Mouse (Mus musculus) heart, postnatal 0 days (tissue): ENCODE data around the gene Bcr. TPM values are rescaled to one million over a fixed set of nuclear protein-coding genes. Genes with fewer than 3 reads are reported as not detected.

Experiments used
- ATAC-seq: fragments of 200-750 bp; cut with Nextera tagmentation; 2 replicates; pipeline ENCODE4 v1.8.0; 2017; ENCODE audit warnings: low read depth, moderate number of reproducible peaks, moderate library complexity; ENCODE audit not compliant: insufficient read depth
- DNase-seq: peaks from one replicate; pipeline ENCODE4 v3.0.0-alpha.2; 2016; ENCODE audit warnings: low spot score
- H3K27ac ChIP-seq: fragments of 300-500 bp; sonication (generic); 2 replicates; pipeline ENCODE4 v1.5.1; 2014; ENCODE audit warnings: low read depth, mild to moderate bottlenecking
- H3K27me3 ChIP-seq: fragments of 300-500 bp; sonication (generic); 2 replicates; pipeline ENCODE4 v1.6.1; 2014; ENCODE audit warnings: low read length, mixed read lengths; ENCODE audit not compliant: control insufficient read depth, insufficient read depth
- H3K36me3 ChIP-seq: fragments of 300-500 bp; sonication (generic); replicated peaks from 2 replicates; pipeline ENCODE4 v1.6.1; 2014; ENCODE audit warnings: low read length, mixed read lengths; ENCODE audit not compliant: control insufficient read depth, insufficient read depth
- H3K4me1 ChIP-seq: fragments of 300-500 bp; sonication (generic); 2 replicates; pipeline ENCODE4 v1.6.1; 2014; ENCODE audit warnings: antibody characterized with exemption; ENCODE audit not compliant: control insufficient read depth, insufficient read depth
- H3K4me2 ChIP-seq: fragments of 300-500 bp; sonication (generic); 2 replicates; pipeline ENCODE4 v1.6.1; 2014; ENCODE audit warnings: low read depth, mild to moderate bottlenecking, low read length, moderate library complexity
- H3K4me3 ChIP-seq: fragments of 300-500 bp; sonication (generic); 2 replicates; pipeline ENCODE4 v1.5.1; 2014; ENCODE audit warnings: low read depth, low read length
- H3K9ac ChIP-seq: fragments of 300-500 bp; sonication (generic); replicated peaks from 2 replicates; pipeline ENCODE4 v1.6.1; 2014; ENCODE audit warnings: low read depth, low read length, mixed read lengths
- H3K9me3 ChIP-seq: fragments of 300-500 bp; sonication (generic); replicated peaks from 2 replicates; pipeline ENCODE4 v1.6.1; 2016; ENCODE audit warnings: low read length; ENCODE audit not compliant: control insufficient read depth
- CTCF ChIP-seq: IDR thresholded peaks from 2 replicates; pipeline ENCODE4 v1.5.1; 2016; ENCODE audit warnings: antibody characterized with exemption, control low read depth, low read depth
- EP300 ChIP-seq: IDR thresholded peaks from 2 replicates; pipeline ENCODE4 v1.6.1; 2016; ENCODE audit warnings: antibody characterized with exemption, low read depth
- WGBS: fragments of 180-500 bp; shearing (Covaris S2); extraction: QIAGEN DNeasy Blood & Tissue Kit; methylation state at CpG from one replicate; pipeline ENCODE4 v1.1.7; 2014; 5-methylcytosine and 5-hydroxymethylcytosine counted together
- polyA plus RNA-seq: library from polyadenylated mRNA; unstranded; fragments of >200 nt; fragmentation: Nextera tagmentation; extraction: Ambion mirVana; gene quantifications from 2 replicates; pipeline ENCODE4 v1.2.1, GENCODE M21; 2015
- total RNA-seq: library from RNA; depleted of rRNA; stranded (reverse); fragments of >200 nt; gene quantifications from 2 replicates; pipeline ENCODE4 v1.2.3, GENCODE M21; 2014; ENCODE audit warnings: low replicate concordance

The Bcr gene
- total and polyA plus RNA-seq, 2 experiments from 2014 or later, result 9.3 to 12.1 TPM

DNA sequence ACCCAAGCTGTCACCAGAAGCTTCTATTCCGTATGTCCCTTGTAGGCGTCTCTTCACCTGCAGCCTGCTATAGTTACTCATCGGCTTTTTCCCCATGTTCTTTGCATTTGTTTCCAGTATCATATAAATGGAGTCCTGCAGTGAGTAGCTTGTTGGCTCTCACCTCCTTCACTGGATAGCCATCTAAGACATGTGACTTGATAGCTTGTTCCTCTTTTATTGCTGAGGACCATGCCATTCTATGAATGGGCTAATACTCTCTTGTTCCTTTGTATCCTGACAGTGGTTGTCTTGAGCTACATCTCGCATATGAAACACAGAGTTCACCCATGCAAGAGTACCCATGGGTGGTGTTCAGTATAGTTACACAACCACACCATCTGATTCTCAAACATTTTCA lies 28.1 kb downstream of the Bcr start:
- Histone ChIP-seq H3K4me1 (0 out of 2 replicates have a peak, but pooled peaks cover 1% of the 10 kb centered on the region), H3K27me3 (peaks cover 43% of the 10 kb centered on the region), H3K4me2 (no peak overlapping the region), H3K36me3 (no peaks in the 10 kb centered on the region), H3K9ac (no peak overlapping the region), H3K9me3 (no peaks in the 10 kb centered on the region), H3K27ac (no peak overlapping the region), H3K4me3 (no peak overlapping the region)
- ATAC-seq, result no peak
- no peak for TF ChIP-seq EP300
- no peak for TF ChIP-seq CTCF
- 91% methylated on average over 4 of the region's 4 CpGs for WGBS
- DNase-seq, result no peak

DNA sequence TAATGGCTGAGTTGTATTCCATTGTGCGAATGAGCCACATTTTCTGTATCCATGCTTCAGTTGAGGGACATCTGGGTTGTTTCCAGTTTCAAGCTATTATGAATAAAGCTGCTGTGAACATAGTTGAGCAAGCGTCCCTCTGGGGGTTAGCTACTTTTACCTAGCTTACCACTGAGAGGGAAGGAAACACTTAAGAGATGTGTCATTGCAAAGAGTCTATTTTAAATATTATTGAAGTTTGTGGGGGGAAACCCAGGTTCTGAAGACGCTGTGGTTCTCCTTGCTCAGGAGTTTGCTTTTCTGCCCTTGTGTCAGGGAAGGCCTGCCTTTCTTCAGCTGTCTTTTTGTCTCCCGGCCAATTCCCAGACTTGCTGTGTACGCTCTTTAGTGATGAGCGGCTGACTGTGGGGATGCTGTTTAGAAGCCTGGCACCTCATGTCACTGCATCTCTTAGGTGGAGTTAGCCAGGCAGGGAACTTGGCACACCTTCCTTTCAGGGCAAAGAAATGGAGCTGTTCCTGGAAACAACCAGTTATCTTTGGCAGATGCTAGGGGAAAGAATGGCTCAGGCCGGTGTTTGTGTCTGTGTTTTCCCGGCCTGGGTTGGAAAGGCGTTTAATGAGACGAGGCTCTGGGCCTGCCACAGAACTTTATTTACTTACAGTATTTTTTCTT lies 31.2 kb downstream of the Bcr start:
- H3K9me3 ChIP-seq, result no peaks in the 10 kb centered on the region
- H3K27me3 ChIP-seq, result peaks cover 73% of the 10 kb centered on the region
- H3K36me3 ChIP-seq, result no peaks in the 10 kb centered on the region
- DNase-seq (peak; percentile 44), ATAC-seq (peak; percentile 40; the same call in 1 of the 2 replicates)
- no peak overlapping the region for H3K4me2 ChIP-seq
- WGBS, result 55% methylated on average over 10 of the region's 10 CpGs
- H3K4me1 ChIP-seq, result peaks cover 13% of the 10 kb centered on the region
- H3K27ac ChIP-seq, result 0 out of 2 replicates have a peak overlapping the region, but pooled peaks have one; percentile 32
- TF ChIP-seq EP300 (0 out of 2 replicates have a peak, but pooled peaks have one; percentile 24), CTCF (no peak)
- H3K9ac ChIP-seq, result no peak overlapping the region
- H3K4me3 ChIP-seq, result no peak overlapping the region

DNA sequence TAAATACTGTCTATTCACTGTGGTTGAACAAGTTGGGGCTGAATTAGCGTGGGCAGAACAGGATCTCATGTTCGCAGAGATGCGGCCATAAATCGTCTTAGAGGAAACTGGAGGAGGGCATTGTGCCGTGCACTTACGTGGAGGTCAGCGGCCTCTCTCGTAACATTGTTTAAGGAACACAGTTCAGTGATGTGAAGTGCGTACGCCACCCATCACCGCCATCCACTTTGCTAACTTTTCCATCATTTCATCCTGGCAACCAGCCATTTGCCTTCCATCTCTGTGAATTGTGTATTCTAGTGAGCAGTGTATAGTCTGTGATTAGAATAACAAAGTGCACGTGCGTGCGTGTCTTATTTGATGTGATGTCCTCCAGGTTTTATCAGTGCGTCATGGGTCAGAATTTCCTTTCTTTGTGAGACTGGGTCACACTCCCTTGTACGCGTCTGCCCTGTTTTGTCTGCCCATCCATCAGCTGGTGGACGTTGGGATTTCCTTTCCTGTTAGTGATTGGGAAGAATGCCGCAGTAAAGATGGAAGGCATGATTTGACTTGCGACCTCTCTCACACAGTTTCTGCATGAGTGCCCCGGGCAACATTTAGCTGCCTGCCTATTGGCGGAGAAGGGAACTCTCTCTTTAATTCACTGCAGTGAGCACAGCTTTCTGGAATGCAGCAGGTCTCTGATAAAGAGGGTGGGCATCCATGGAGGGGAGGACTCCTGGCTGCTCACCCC lies 33.0 kb downstream of the Bcr start:
- TF ChIP-seq CTCF (no peak), EP300 (no peak)
- 0 out of 2 replicates have a peak, but pooled peaks have one; percentile 40 for ATAC-seq
- peaks cover 23% of the 10 kb centered on the region for H3K4me1 ChIP-seq
- H3K36me3 ChIP-seq, result no peaks in the 10 kb centered on the region
- H3K4me2 ChIP-seq, result no peak overlapping the region
- no peaks in the 10 kb centered on the region for H3K9me3 ChIP-seq
- H3K4me3 ChIP-seq, result no peak overlapping the region
- H3K9ac ChIP-seq, result no peak overlapping the region
- DNase-seq, result no peak
- H3K27ac ChIP-seq, result no peak overlapping the region
- H3K27me3 ChIP-seq, result peaks cover 85% of the 10 kb centered on the region
- WGBS, result 56% methylated on average over 22 of the region's 22 CpGs

DNA sequence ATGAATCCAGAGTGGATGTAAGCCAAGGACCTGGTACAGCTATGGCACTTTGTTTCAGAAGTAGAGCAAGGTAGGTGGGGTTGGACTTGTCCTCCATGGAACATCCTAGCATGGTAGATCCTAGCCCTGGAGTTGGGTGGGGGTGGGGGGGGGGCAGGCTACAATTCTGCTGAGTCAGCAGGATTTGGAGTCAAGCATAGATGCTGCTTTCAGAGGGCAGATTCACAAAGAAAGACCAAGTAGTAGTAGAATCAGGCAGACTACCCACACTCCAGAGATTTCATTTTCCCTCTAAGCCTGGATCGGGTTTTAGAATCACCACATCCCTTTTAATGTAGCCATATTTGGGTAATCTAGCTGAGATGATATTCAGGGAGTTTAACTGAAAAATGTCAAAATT lies 33.9 kb downstream of the Bcr start:
- DNase-seq (no peak), ATAC-seq (no peak)
- H3K9ac ChIP-seq, result no peak overlapping the region
- H3K4me1 ChIP-seq, result peaks cover 23% of the 10 kb centered on the region
- no peak overlapping the region for H3K4me3 ChIP-seq
- H3K9me3 ChIP-seq, result no peaks in the 10 kb centered on the region
- H3K36me3 ChIP-seq, result no peaks in the 10 kb centered on the region
- peaks cover 87% of the 10 kb centered on the region for H3K27me3 ChIP-seq
- no peak overlapping the region for H3K4me2 ChIP-seq
- 97% methylated on average over 1 of the region's 1 CpGs for WGBS
- TF ChIP-seq EP300, result no peak
- TF ChIP-seq CTCF, result no peak
- no peak overlapping the region for H3K27ac ChIP-seq

DNA sequence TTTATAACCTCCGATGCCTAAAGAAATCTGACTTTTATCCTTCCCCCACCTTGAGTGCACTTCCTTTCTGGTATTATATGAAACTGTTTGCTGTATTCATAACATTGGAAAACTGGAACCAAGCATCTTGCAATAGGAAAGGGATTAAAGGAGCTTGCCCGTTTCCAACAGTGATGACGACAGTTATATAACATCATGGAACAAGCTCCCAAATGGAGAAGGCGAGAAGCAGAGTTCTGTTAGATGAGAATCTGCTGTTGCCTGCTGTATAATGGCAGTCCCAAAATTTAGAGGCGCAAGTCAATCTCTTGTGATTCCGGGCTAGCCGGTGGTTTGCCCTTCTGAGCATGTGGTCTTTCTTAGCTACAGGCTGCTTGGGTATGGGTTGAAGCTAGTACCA lies 34.8 kb downstream of the Bcr start:
- no peaks in the 10 kb centered on the region for H3K36me3 ChIP-seq
- ATAC-seq (no peak), DNase-seq (no peak)
- TF ChIP-seq EP300, result no peak
- TF ChIP-seq CTCF, result no peak
- H3K4me3 ChIP-seq, result no peak overlapping the region
- H3K27ac ChIP-seq, result no peak overlapping the region
- H3K4me2 ChIP-seq, result no peak overlapping the region
- 92% methylated on average over 7 of the region's 7 CpGs for WGBS
- no peak overlapping the region for H3K9ac ChIP-seq
- H3K27me3 ChIP-seq, result peaks cover 90% of the 10 kb centered on the region
- H3K9me3 ChIP-seq, result no peaks in the 10 kb centered on the region; the same call in 1 of the 2 replicates
- peaks cover 23% of the 10 kb centered on the region for H3K4me1 ChIP-seq
